Mouse (Mus musculus): ENCODE measurements around the gene Mpp6. TPM values are rescaled to one million over a fixed set of nuclear protein-coding genes. Genes with fewer than 3 reads are reported as not detected.

Gene Mpp6
- total and polyA plus RNA-seq, 3 experiments, result 86.9 to 107 (median 104) TPM

DNA sequence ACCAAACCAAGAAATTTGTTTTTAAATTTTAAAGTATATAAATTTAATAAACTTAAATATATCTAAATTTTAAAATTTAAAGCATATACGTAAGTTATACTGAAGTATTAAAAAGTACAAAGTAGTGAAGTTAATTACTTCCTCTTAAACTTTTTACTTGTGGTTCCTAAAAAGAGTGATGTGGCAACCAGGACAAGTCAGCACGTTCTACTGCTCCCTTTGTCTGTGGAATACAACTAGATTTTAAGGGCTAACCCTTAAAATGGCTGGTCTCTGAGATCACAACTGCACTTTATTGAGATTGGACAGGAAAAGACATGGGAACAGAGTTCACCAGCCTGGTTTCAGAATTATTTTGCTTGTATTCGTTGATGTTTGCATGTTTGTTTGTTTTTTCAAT lies 53.0 kb downstream of the Mpp6 start:
- H3K27ac ChIP-seq (ENCODE audit: insufficient read depth, low read depth), result no peak overlapping the region
- TF ChIP-seq POLR2A (IDR thresholded peaks at IDR 0.05; ENCODE audit: low read depth, low read length), result no peak
- no peak for TF ChIP-seq HCFC1 (IDR thresholded peaks at IDR 0.05; ENCODE audit: low read depth, low read length)
- no peak for TF ChIP-seq CHD1 (IDR thresholded peaks at IDR 0.05; ENCODE audit: low read depth, low read length)
- TF ChIP-seq SIN3A (IDR thresholded peaks at IDR 0.05; ENCODE audit: low read length), result no peak
- no peak for TF ChIP-seq CTCF (conservative IDR thresholded peaks at IDR 0.05 in 1 of 2, IDR thresholded peaks at IDR 0.05 in 1 of 2; ENCODE audit: low read depth in 2 of 2, low read length in 2 of 2)
- TF ChIP-seq NRF1 (IDR thresholded peaks at IDR 0.05; ENCODE audit: low read depth, low read length), result no peak
- TF ChIP-seq JUND (conservative IDR thresholded peaks at IDR 0.05; ENCODE audit: low read depth, low read length), result no peak
- no peak for TF ChIP-seq KAT2A (IDR thresholded peaks at IDR 0.05; ENCODE audit: insufficient replicate concordance, low read length)
- TF ChIP-seq MEF2A (IDR thresholded peaks at IDR 0.05; ENCODE audit: borderline replicate concordance, low read depth, low read length), result no peak
- no peak for TF ChIP-seq GABPA (IDR thresholded peaks at IDR 0.05; ENCODE audit: insufficient replicate concordance, low read depth, low read length)
- no peak for TF ChIP-seq MAZ (IDR thresholded peaks at IDR 0.05; ENCODE audit: low read depth, low read length)
- TF ChIP-seq BHLHE40 (IDR thresholded peaks at IDR 0.05; ENCODE audit: low read depth, low read length), result no peak
- no peak for TF ChIP-seq ELF1 (IDR thresholded peaks at IDR 0.05; ENCODE audit: low read depth, low read length)
- no peak for TF ChIP-seq RCOR1 (conservative IDR thresholded peaks at IDR 0.05; ENCODE audit: low read depth, low read length)
- TF ChIP-seq MAX (IDR thresholded peaks at IDR 0.05; ENCODE audit: low read length), result no peak
- no peak for TF ChIP-seq CHD2 (IDR thresholded peaks at IDR 0.05; ENCODE audit: low read length)
- no peak for TF ChIP-seq SMC3 (IDR thresholded peaks at IDR 0.05; ENCODE audit: low read depth, low read length)
- no peak for TF ChIP-seq EP300 (IDR thresholded peaks at IDR 0.05; ENCODE audit: low read length)
- no peak for TF ChIP-seq POLR2AphosphoS2 (IDR thresholded peaks at IDR 0.05; ENCODE audit: low read depth, low read length)
- TF ChIP-seq MAFK (IDR thresholded peaks at IDR 0.05; ENCODE audit: insufficient replicate concordance, low read length), result no peak
- in situ Hi-C loops (cut with MboI; ENCODE audit: low pct_ligation_motif_present, low pct_unique_long_range_greater_than_20kb, low sequenced_read_pairs), result no loop called here
- no peaks in the 10 kb centered on the region for H3K9me3 ChIP-seq (replicated peaks; ENCODE audit: low read length)
- H3K4me2 ChIP-seq (ENCODE audit: insufficient read depth, low read depth, poor library complexity, severe bottlenecking), result no peak overlapping the region
- no peaks in the 10 kb centered on the region for H3K27me3 ChIP-seq (replicated peaks)
- DNase-seq (ENCODE audit: extremely low read depth), result no peak
- H3K36me3 ChIP-seq (replicated peaks in 1 of 2; ENCODE audit: control insufficient read depth in 1 of 2, insufficient read depth in 1 of 2, low read length in 1 of 2), result peaks cover 13 to 48% of the 10 kb centered on the region in 2 experiments
- no peak overlapping the region for H3K4me3 ChIP-seq (replicated peaks in 1 of 3; ENCODE audit: low read depth in 2 of 3, low read length in 2 of 3, poor library complexity in 1 of 3)
- no peaks in the 10 kb centered on the region for H3K79me2 ChIP-seq (replicated peaks; ENCODE audit: control insufficient read depth, extremely low read depth, insufficient read depth, poor library complexity, severe bottlenecking)
- H3K4me1 ChIP-seq (ENCODE audit: control insufficient read depth in 1 of 2, insufficient read depth in 2 of 2), result peaks cover 0 to 4% of the 10 kb centered on the region in 2 experiments; a peak in 1 of 4 replicates
- dilution Hi-C loops (cut with MboI; ENCODE audit: extremely low pct_ligation_motif_present, extremely low pct_unique_long_range_greater_than_20kb, low sequenced_read_pairs), result no loop called here
- H3K9ac ChIP-seq (ENCODE audit: insufficient read depth, low read depth), result no peak overlapping the region

DNA sequence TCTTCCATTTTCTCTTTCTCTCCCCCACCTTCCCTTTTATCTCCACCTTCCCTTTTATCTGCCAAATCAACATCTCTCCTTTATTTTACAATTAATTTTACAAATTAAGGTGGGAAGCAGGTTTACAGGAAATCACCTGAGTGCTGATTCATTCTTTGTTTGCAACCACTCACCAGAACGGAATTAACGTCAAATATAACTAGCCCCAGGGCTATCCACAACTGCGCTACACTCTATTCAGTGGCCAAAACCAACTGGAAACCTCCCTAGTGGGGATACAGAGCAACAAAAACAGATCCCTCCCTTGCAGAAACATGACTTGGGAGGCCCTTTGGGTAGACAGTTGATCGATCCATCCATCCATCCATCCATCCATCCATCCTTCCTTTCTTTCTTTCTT lies 58.8 kb downstream of the Mpp6 start:
- Histone ChIP-seq H3K79me2 (replicated peaks; ENCODE audit: control insufficient read depth, extremely low read depth, insufficient read depth, poor library complexity, severe bottlenecking) (no peaks in the 10 kb centered on the region), H3K4me1 (ENCODE audit: control insufficient read depth in 1 of 2, insufficient read depth in 2 of 2) (no peaks in the 10 kb centered on the region), H3K4me2 (ENCODE audit: insufficient read depth, low read depth, poor library complexity, severe bottlenecking) (no peak overlapping the region), H3K9me3 (replicated peaks; ENCODE audit: low read length) (peaks cover 3% of the 10 kb centered on the region), H3K27ac (ENCODE audit: insufficient read depth, low read depth) (no peak overlapping the region), H3K36me3 (replicated peaks in 1 of 2; ENCODE audit: control insufficient read depth in 1 of 2, insufficient read depth in 1 of 2, low read length in 1 of 2) (peaks cover 5 to 42% of the 10 kb centered on the region in 2 experiments), H3K9ac (ENCODE audit: insufficient read depth, low read depth) (no peak overlapping the region), H3K27me3 (replicated peaks) (no peaks in the 10 kb centered on the region), H3K4me3 (replicated peaks in 1 of 3; ENCODE audit: low read depth in 2 of 3, low read length in 2 of 3, poor library complexity in 1 of 3) (no peak overlapping the region)
- no peak for DNase-seq (ENCODE audit: extremely low read depth)
- in situ Hi-C loops (cut with MboI; ENCODE audit: low pct_ligation_motif_present, low pct_unique_long_range_greater_than_20kb, low sequenced_read_pairs), result no loop called here
- dilution Hi-C loops (cut with MboI; ENCODE audit: extremely low pct_ligation_motif_present, extremely low pct_unique_long_range_greater_than_20kb, low sequenced_read_pairs), result no loop called here
- TF ChIP-seq MEF2A (IDR thresholded peaks at IDR 0.05; ENCODE audit: borderline replicate concordance, low read depth, low read length) (no peak), POLR2AphosphoS2 (IDR thresholded peaks at IDR 0.05; ENCODE audit: low read depth, low read length) (no peak), POLR2A (IDR thresholded peaks at IDR 0.05; ENCODE audit: low read depth, low read length) (no peak), TCF12 (IDR thresholded peaks at IDR 0.05; ENCODE audit: low read depth, low read length) (no peak), CHD2 (IDR thresholded peaks at IDR 0.05; ENCODE audit: low read length) (no peak), ZNF384 (IDR thresholded peaks at IDR 0.05; ENCODE audit: low read depth, low read length) (no peak), BHLHE40 (IDR thresholded peaks at IDR 0.05; ENCODE audit: low read depth, low read length) (no peak), UBTF (IDR thresholded peaks at IDR 0.05; ENCODE audit: low read depth, low read length) (no peak), GABPA (IDR thresholded peaks at IDR 0.05; ENCODE audit: insufficient replicate concordance, low read depth, low read length) (no peak), ZC3H11A (IDR thresholded peaks at IDR 0.05; ENCODE audit: low read depth, low read length) (no peak), MXI1 (IDR thresholded peaks at IDR 0.05; ENCODE audit: low read depth, low read length) (no peak), RCOR1 (conservative IDR thresholded peaks at IDR 0.05; ENCODE audit: low read depth, low read length) (no peak), ZKSCAN1 (IDR thresholded peaks at IDR 0.05; ENCODE audit: borderline replicate concordance, low read depth, low read length) (no peak)

All from CH12.LX (cell line).